Mouse (Mus musculus) Patski (cell line): ENCODE results near the gene Szt2. TPM values are rescaled to one million over a fixed set of nuclear protein-coding genes. Genes with fewer than 3 reads are reported as not detected.

ENCODE experiments used
- ATAC-seq: fragments of 100-300 bp; one replicate; pipeline ENCODE4 v1.8.0; 2021
- CTCF ChIA-PET: fragments of 350-600 bp; sonication (Branson Sonifier 250); formaldehyde crosslinking; loops from one replicate; lab custom pipeline; 2022; ENCODE audit warnings: inconsistent platforms; lab: Charles Lee
- POLR2A ChIA-PET: fragments of 350-600 bp; sonication (Branson Sonifier 250); formaldehyde crosslinking; loops from one replicate; lab custom pipeline; 2022; ENCODE audit warnings: antibody characterized with exemption, inconsistent platforms; lab: Charles Lee
- DNase-seq: peaks from one replicate; pipeline ENCODE4 v3.0.0-alpha.2; 2011; ENCODE audit warnings: low read depth, low spot score
- H3K27me3 ChIP-seq: fragments of 371-371 bp; one replicate; pipeline ENCODE4 v1.5.1; 2021
- CTCF ChIP-seq: fragments of 100-300 bp; IDR thresholded peaks from one replicate; pipeline ENCODE4 v1.5.1; 2021
- in situ Hi-C: fragments of 300-500 bp; cut with MboI; formaldehyde crosslinking; loops from 3 replicates; pipeline ENCODE4 v1.11.1; 2018; ENCODE audit warnings: low pct_unique_long_range_greater_than_20kb, mixed read lengths
- polyA plus RNA-seq: library from polyadenylated mRNA; unstranded; gene quantifications from one replicate; pipeline ENCODE4 v1.2.3, GENCODE M21; 2021

Gene Szt2
- polyA plus RNA-seq, 1 experiment from 2014 or later, result 14.7 TPM

DNA sequence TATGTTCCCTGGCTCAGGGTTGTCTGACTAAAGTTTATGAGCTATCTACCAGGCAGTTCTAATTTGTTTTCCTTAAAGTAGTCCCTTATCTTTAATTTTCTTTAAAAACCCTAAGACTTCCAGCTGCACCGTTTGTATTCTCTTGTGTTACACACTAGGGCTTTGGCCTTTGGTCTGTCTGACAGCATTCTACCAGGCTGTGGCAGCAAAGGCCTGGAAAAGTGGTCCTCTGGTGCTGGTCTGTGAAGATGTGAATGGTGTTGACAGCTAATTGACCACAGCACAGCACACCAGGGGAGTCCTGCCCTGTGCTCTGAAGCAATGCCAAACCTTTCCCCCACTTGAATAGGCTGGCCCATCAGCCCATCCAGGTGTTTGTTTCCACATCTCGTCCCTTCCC lies 6.7 kb upstream of the Szt2 start:
- TF ChIP-seq CTCF, result no peak
- no peak for DNase-seq
- ChIA-PET POLR2A (no interaction called here), CTCF (no interaction called here)
- no peak for ATAC-seq
- no peaks in the 10 kb centered on the region for H3K27me3 ChIP-seq
- in situ Hi-C loops, result no loop called here

- ChIA-PET CTCF (interaction anchor here (1.3 kb wide), 1 partner anchor 8 kb away, joined by 5 read pairs; no protein-coding TSS in a partner anchor), POLR2A (interaction anchor here (1.1 kb wide), 1 partner anchor 131 kb away, joined by 3 read pairs; the partner anchor contains the start of gene Tmem125)
- ATAC-seq (no peak), DNase-seq (no peak)
- no peak for TF ChIP-seq CTCF
- no peaks in the 10 kb centered on the region for H3K27me3 ChIP-seq
- in situ Hi-C loops, result no loop called here
These were observed 4.5 kb upstream of the Szt2 start for GRCm38 (mm10) chr4:118413553-118413952.

DNA sequence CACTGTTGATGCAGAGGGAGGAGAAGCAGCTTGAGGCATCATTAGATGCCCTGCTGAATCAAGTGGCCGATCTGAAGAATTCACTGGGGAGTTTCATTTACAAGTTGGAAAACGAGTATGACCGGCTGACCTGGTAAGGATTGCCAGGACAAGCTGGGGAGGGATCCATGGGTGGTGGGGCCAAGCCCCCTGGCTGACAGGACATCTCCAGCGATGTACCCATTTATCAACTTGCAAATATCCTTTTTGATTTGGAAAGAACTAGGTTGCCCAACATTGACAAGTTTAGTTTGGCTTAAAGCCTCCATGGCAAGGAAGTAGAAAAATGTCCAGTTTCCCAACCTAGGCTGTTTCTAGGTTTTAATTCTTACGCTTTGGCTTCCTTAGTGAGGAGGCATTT lies 1.8 kb upstream of the Szt2 start:
- CTCF ChIA-PET, result no interaction called here
- DNase-seq (no peak), ATAC-seq (no peak)
- in situ Hi-C loops, result no loop called here
- TF ChIP-seq CTCF, result no peak
- H3K27me3 ChIP-seq, result no peaks in the 10 kb centered on the region
- POLR2A ChIA-PET, result interaction anchor here (1.3 kb wide), 1 partner anchor 17 kb away, joined by 7 read pairs; the partner anchor contains the start of gene Elovl1

GRCm38 (mm10) chr4:118402701-118403100 lies 6.4 kb downstream of the Szt2 start:
- in situ Hi-C loops, result no loop called here
- no peak for TF ChIP-seq CTCF
- no peaks in the 10 kb centered on the region for H3K27me3 ChIP-seq
- POLR2A ChIA-PET, result no interaction called here
- CTCF ChIA-PET, result interaction anchor here (1.5 kb wide), 1 partner anchor 19 kb away, joined by 3 read pairs; no protein-coding TSS in a partner anchor
- DNase-seq, result no peak
- no peak for ATAC-seq

- no peak for ATAC-seq
- ChIA-PET POLR2A (no interaction called here), CTCF (interaction anchor here (1.5 kb wide), 2 partner anchors 12 to 20 kb away, joined by 3 to 4 read pairs; no protein-coding TSS in a partner anchor)
- in situ Hi-C loops, result no loop called here
- DNase-seq, result no peak
- no peaks in the 10 kb centered on the region for H3K27me3 ChIP-seq
- TF ChIP-seq CTCF, result no peak
These were observed 7.2 kb downstream of the Szt2 start for GRCm38 (mm10) chr4:118401918-118402317.

DNA sequence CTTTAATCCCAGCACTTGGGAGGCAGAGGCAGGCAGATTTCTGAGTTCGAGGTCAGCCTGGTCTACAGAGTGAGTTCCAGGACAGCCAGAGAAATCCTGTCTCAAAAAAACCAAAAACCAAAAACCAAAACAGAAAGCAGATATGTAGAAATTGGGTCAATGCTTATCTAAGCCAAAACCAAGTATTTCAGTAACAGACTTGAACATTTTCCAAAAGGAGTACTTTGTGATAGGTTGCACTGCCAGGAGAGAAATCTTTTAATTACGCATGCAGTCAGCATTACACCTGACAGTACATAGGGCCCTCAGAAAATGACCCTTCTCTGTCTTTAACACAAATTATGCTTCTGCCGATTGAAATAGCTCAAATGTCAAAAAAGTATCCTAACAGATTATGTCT lies 7.7 kb downstream of the Szt2 start:
- ChIA-PET POLR2A (no interaction called here), CTCF (interaction anchor here (1.5 kb wide), 2 partner anchors 11 to 20 kb away, joined by 3 to 4 read pairs; no protein-coding TSS in a partner anchor)
- no peaks in the 10 kb centered on the region for H3K27me3 ChIP-seq
- no peak for DNase-seq
- in situ Hi-C loops, result no loop called here
- no peak for ATAC-seq
- TF ChIP-seq CTCF, result no peak

- DNase-seq, result no peak
- CTCF ChIA-PET, result no interaction called here
- no peak for ATAC-seq
- POLR2A ChIA-PET, result no interaction called here
- TF ChIP-seq CTCF, result no peak
- in situ Hi-C loops, result no loop called here
- H3K27me3 ChIP-seq, result no peaks in the 10 kb centered on the region
These were observed 10.7 kb downstream of the Szt2 start for GRCm38 (mm10) chr4:118398400-118398799.

- in situ Hi-C loops, result no loop called here
- DNase-seq (no peak), ATAC-seq (no peak)
- ChIA-PET POLR2A (no interaction called here), CTCF (no interaction called here)
- no peak for TF ChIP-seq CTCF
- no peaks in the 10 kb centered on the region for H3K27me3 ChIP-seq
These were observed 12.6 kb downstream of the Szt2 start for GRCm38 (mm10) chr4:118396433-118396832.

DNA sequence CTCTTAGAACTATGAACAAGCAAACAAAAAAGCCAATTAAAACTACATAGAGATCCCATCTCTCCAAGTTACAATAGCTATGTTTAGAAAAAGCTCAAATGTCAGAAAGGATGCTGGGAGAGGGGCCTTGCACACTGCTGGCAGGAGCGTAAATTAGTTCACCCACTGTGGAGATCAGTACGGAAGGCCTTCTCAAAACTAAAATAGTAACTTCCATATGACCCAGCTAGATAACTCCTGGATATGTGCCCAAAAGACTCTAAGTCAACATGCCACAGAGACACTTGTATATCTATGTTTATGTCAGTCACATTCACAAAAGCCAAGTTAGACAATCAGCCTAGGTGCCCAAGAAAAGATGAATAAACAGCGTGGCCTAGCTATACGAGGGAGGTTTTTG lies 13.8 kb downstream of the Szt2 start:
- no peak for ATAC-seq
- no peak for DNase-seq
- no peaks in the 10 kb centered on the region for H3K27me3 ChIP-seq
- no peak for TF ChIP-seq CTCF
- in situ Hi-C loops, result no loop called here
- CTCF ChIA-PET, result no interaction called here
- POLR2A ChIA-PET, result no interaction called here

DNA sequence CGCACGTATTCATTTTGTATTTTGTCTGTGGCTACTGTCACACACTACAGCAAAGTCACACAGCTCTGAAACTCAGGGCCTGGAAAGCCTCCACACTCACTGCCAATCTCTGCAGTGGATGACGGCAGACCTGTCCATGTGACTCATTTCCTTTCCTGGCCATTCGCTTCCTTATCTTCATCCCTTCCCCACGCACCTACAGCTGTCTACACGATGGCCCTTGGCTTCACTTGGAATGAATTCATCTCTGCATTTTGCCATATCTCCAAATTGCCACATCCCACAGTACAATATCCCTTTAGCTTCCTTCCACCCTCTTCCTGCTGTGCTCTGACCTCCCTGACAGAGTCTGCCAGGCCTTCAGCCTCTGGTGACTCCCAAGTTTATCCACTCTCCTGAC lies 14.6 kb downstream of the Szt2 start:
- no peak for ATAC-seq
- no peaks in the 10 kb centered on the region for H3K27me3 ChIP-seq
- DNase-seq, result no peak
- TF ChIP-seq CTCF, result no peak
- ChIA-PET POLR2A (interaction anchor here (1.3 kb wide), 1 partner anchor 12 kb away, joined by 3 read pairs; no protein-coding TSS in a partner anchor), CTCF (no interaction called here)
- in situ Hi-C loops, result no loop called here

GRCm38 (mm10) chr4:118390146-118390545 lies 18.9 kb downstream of the Szt2 start:
- in situ Hi-C loops, result no loop called here
- POLR2A ChIA-PET, result no interaction called here
- ATAC-seq (no peak), DNase-seq (no peak)
- no peak for TF ChIP-seq CTCF
- CTCF ChIA-PET, result interaction anchor here (1.5 kb wide), 1 partner anchor 11 kb away, joined by 4 read pairs; no protein-coding TSS in a partner anchor
- H3K27me3 ChIP-seq, result no peaks in the 10 kb centered on the region

DNA sequence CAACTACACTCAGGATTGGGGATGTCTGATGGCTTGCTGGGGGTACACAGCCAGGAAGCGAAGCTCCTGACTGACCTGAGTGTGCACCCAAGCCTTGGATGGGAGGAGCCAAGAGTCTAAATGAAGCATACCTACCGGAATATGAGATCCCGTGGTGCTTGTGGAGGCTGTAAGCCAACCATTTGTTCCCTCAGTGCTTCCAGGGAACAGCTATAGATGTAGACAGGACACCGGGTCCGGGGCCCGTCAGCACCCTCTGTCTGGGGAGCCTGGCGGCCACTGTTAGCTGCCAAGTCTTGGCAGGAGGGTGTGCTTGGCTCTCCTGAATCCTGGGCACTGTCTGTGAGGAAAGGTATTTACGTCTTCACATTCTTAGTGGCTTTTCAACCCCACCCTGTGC lies 21.8 kb downstream of the Szt2 start:
- ChIA-PET CTCF (no interaction called here), POLR2A (no interaction called here)
- DNase-seq, result no peak
- no peak for ATAC-seq
- in situ Hi-C loops, result no loop called here
- TF ChIP-seq CTCF, result no peak
- no peaks in the 10 kb centered on the region for H3K27me3 ChIP-seq
